Mouse (Mus musculus) neural tube, embryonic 12.5 days (tissue): ENCODE data around the gene Ccdc51. TPM values are rescaled to one million over a fixed set of nuclear protein-coding genes. Genes with fewer than 3 reads are reported as not detected.

Experiments
- ATAC-seq: fragments of 200-750 bp; cut with Nextera tagmentation; 2 replicates; pipeline ENCODE4 v1.8.0; 2017; ENCODE audit warnings: low read depth, mild to moderate bottlenecking, moderate TSS enrichment, moderate library complexity; ENCODE audit not compliant: low FRiP score
- H3K27ac ChIP-seq: fragments of 300-500 bp; sonication (generic); 2 replicates; pipeline ENCODE4 v1.5.1; 2016
- H3K27me3 ChIP-seq: fragments of 300-500 bp; sonication (generic); replicated peaks from 2 replicates; pipeline ENCODE4 v1.6.1; 2016; ENCODE audit warnings: mild to moderate bottlenecking
- H3K36me3 ChIP-seq: fragments of 300-500 bp; sonication (generic); 2 replicates; pipeline ENCODE4 v1.6.1; 2016; ENCODE audit warnings: mild to moderate bottlenecking
- H3K4me1 ChIP-seq: fragments of 300-500 bp; sonication (generic); 2 replicates; pipeline ENCODE4 v1.6.1; 2016
- H3K4me2 ChIP-seq: fragments of 300-500 bp; sonication (generic); replicated peaks from 2 replicates; pipeline ENCODE4 v1.6.1; 2016; ENCODE audit warnings: mild to moderate bottlenecking
- H3K4me3 ChIP-seq: fragments of 300-500 bp; sonication (generic); 2 replicates; pipeline ENCODE4 v1.5.1; 2016
- H3K9ac ChIP-seq: fragments of 300-500 bp; sonication (generic); 2 replicates; pipeline ENCODE4 v1.6.1; 2016; ENCODE audit warnings: mild to moderate bottlenecking
- H3K9me3 ChIP-seq: fragments of 300-500 bp; sonication (generic); 2 replicates; pipeline ENCODE4 v1.6.1; 2016; ENCODE audit warnings: mild to moderate bottlenecking
- WGBS: fragments of 180-500 bp; shearing (Covaris S2); methylation state at CpG from one replicate; pipeline ENCODE4 v1.1.7; 2016; 5-methylcytosine and 5-hydroxymethylcytosine counted together
- polyA plus RNA-seq: library from polyadenylated mRNA; unstranded; fragments of >200 nt; fragmentation: Nextera tagmentation; extraction: Ambion mirVana; gene quantifications from 2 replicates; pipeline ENCODE4 v1.2.1, GENCODE M21; 2016

Gene Ccdc51
- polyA plus RNA-seq, 1 experiment from 2014 or later, result 14.5 TPM

DNA sequence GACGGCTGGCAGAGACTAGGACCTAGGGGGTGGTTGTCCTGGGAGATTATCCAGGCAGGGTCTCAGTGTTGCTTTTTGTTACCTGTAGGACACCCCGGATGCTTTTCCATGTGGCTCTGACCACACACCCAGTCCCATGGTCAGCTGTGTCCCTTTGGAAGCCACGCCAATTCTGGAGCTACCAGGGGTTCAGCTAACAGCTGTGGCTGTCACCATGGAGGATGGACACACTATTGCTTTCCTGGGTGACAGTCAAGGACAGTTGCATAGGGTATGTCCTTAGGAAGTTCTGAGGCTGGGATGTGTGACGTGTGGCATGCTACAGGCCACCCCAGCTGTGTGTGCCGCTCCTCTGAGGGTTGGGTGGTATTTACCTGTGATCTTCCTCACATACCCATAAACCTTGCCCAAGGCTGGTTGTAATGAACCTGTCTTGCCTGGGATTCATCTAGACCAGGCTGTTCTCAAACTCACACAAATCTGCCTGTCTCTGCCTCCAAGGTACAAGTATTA lies 19.7 kb downstream of the Ccdc51 start:
- whole genome bisulfite sequencing, result 92% methylated on average over 5 of the region's 5 CpGs
- H3K36me3 ChIP-seq, result peaks cover 78% of the 10 kb centered on the region

DNA sequence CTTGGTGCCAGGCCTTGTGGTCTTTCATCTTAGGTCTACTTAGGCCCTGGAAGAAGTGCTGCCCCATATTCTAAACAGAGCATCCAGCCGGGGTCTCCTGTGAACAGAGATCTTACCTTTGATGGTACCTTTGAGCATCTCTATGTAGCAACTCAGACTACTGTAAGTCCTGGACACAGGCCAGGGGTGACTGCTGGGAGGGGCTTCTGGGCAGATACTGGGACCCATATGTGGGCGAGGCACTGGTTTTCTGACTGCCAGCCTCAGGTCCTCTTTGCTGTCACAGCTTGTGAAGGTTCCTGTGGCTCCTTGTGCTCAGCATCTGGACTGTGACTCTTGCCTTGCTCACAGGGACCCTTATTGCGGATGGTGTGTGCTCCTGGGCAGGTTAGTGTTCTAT lies 20.2 kb downstream of the Ccdc51 start:
- no peaks in the 10 kb centered on the region for H3K9me3 ChIP-seq
- peaks cover 83% of the 10 kb centered on the region for H3K36me3 ChIP-seq
- H3K4me2 ChIP-seq, result no peak overlapping the region
- no peak overlapping the region for H3K9ac ChIP-seq
- H3K27me3 ChIP-seq, result no peaks in the 10 kb centered on the region
- H3K4me3 ChIP-seq, result no peak overlapping the region
- H3K4me1 ChIP-seq, result peaks cover 41% of the 10 kb centered on the region
- no peak for ATAC-seq
- WGBS, result 91% methylated on average over 3 of the region's 3 CpGs
- H3K27ac ChIP-seq, result no peak overlapping the region

More for the DNA sequence above, 19.7 kb downstream of the Ccdc51 start:
- no peaks in the 10 kb centered on the region for H3K27me3 ChIP-seq
- no peak overlapping the region for H3K4me2 ChIP-seq
- H3K4me3 ChIP-seq, result no peak overlapping the region
- H3K27ac ChIP-seq, result no peak overlapping the region
- H3K4me1 ChIP-seq, result peaks cover 45% of the 10 kb centered on the region
- H3K9me3 ChIP-seq, result no peaks in the 10 kb centered on the region
- no peak for ATAC-seq
- H3K9ac ChIP-seq, result no peak overlapping the region

DNA sequence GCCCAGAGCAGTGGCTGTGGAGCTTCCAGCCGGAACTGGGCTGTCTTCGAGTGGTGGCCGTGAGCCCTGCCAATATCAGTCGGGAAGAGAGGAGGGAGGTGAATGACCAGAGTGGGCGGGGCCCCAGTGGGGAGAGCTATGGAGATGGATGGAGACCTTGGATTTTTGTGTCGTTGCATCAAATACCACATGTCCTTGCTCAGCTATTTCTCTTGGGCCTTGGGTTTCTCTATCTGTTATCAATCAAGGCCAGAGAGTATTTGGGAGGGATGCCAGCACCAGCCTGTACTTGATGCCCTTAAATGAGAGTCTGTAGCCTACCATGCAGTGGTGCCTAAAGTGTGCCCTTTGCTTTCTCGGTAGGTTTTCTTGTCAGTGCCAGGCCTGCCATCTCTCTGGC lies 21.0 kb downstream of the Ccdc51 start:
- 77% methylated on average over 7 of the region's 7 CpGs for WGBS
- H3K36me3 ChIP-seq, result peaks cover 90% of the 10 kb centered on the region
- no peak overlapping the region for H3K4me2 ChIP-seq
- no peak overlapping the region for H3K9ac ChIP-seq
- no peaks in the 10 kb centered on the region for H3K27me3 ChIP-seq
- no peaks in the 10 kb centered on the region for H3K9me3 ChIP-seq
- no peak overlapping the region for H3K4me3 ChIP-seq
- H3K4me1 ChIP-seq, result peaks cover 34% of the 10 kb centered on the region
- ATAC-seq, result no peak
- H3K27ac ChIP-seq, result no peak overlapping the region

- WGBS, result 86% methylated on average over 9 of the region's 9 CpGs
- peaks cover 25% of the 10 kb centered on the region for H3K4me1 ChIP-seq
- H3K4me3 ChIP-seq, result no peak overlapping the region
- no peaks in the 10 kb centered on the region for H3K27me3 ChIP-seq
- H3K4me2 ChIP-seq, result no peak overlapping the region
- H3K9me3 ChIP-seq, result no peaks in the 10 kb centered on the region
- peaks cover 99% of the 10 kb centered on the region for H3K36me3 ChIP-seq
- ATAC-seq, result no peak
- H3K9ac ChIP-seq, result no peak overlapping the region
- H3K27ac ChIP-seq, result no peak overlapping the region
These were observed 21.8 kb downstream of the Ccdc51 start for GRCm38 (mm10) chr9:109104083-109104482.

GRCm38 (mm10) chr9:109105011-109105410 lies 22.7 kb downstream of the Ccdc51 start:
- no peak overlapping the region for H3K4me2 ChIP-seq
- 83% methylated on average over 12 of the region's 12 CpGs for WGBS
- ATAC-seq, result no peak

GRCm38 (mm10) chr9:109105648-109106047 lies 23.4 kb downstream of the Ccdc51 start:
- 95% methylated on average over 12 of the region's 12 CpGs for WGBS
- no peak overlapping the region for H3K27ac ChIP-seq
- no peaks in the 10 kb centered on the region for H3K27me3 ChIP-seq
- no peak for ATAC-seq
- no peaks in the 10 kb centered on the region for H3K9me3 ChIP-seq
- H3K9ac ChIP-seq, result no peak overlapping the region
- peaks cover 99% of the 10 kb centered on the region for H3K36me3 ChIP-seq
- H3K4me3 ChIP-seq, result no peak overlapping the region
- no peak overlapping the region for H3K4me2 ChIP-seq
- peaks cover 16% of the 10 kb centered on the region for H3K4me1 ChIP-seq

More at GRCm38 (mm10) chr9:109105011-109105410, 22.7 kb downstream of the Ccdc51 start:
- H3K4me1 ChIP-seq, result peaks cover 19% of the 10 kb centered on the region
- H3K27me3 ChIP-seq, result no peaks in the 10 kb centered on the region
- no peaks in the 10 kb centered on the region for H3K9me3 ChIP-seq
- peaks cover 99% of the 10 kb centered on the region for H3K36me3 ChIP-seq
- H3K27ac ChIP-seq, result no peak overlapping the region
- no peak overlapping the region for H3K4me3 ChIP-seq
- H3K9ac ChIP-seq, result no peak overlapping the region

- H3K4me1 ChIP-seq, result peaks cover 16% of the 10 kb centered on the region
- no peaks in the 10 kb centered on the region for H3K27me3 ChIP-seq
- H3K9ac ChIP-seq, result no peak overlapping the region
- H3K36me3 ChIP-seq, result peaks cover 99% of the 10 kb centered on the region
- H3K4me2 ChIP-seq, result no peak overlapping the region
- ATAC-seq, result no peak
- no peak overlapping the region for H3K27ac ChIP-seq
- WGBS, result 34% methylated on average over 4 of the region's 6 CpGs
- no peaks in the 10 kb centered on the region for H3K9me3 ChIP-seq
- H3K4me3 ChIP-seq, result no peak overlapping the region
These were observed 25.0 kb downstream of the Ccdc51 start for GRCm38 (mm10) chr9:109107341-109107740.

DNA sequence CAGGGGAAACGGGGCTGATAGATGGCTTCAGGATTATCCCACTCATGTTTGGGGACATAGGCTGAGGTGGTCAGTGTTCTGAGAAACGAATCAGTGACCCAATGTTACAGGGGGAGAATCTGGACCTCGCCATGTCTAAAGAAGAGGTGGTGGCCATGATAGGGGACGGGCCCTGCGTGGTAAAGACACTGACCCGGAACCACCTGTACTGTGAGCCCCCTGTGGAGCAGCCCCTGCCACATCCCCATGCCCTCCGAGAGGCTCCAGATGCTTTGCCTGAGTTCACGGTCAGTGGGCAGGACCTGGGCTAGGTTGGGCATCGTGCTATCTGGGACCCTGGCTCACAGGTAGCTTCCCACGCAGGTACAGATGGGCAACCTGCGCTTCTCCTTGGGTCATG lies 27.9 kb downstream of the Ccdc51 start:
- Histone ChIP-seq H3K9me3 (no peaks in the 10 kb centered on the region), H3K27ac (no peak overlapping the region), H3K27me3 (no peaks in the 10 kb centered on the region), H3K4me2 (no peak overlapping the region), H3K9ac (no peak overlapping the region), H3K36me3 (peaks cover 100% of the 10 kb centered on the region), H3K4me1 (peaks cover 6% of the 10 kb centered on the region), H3K4me3 (no peak overlapping the region)
- ATAC-seq, result no peak
- 95% methylated on average over 11 of the region's 11 CpGs for WGBS

DNA sequence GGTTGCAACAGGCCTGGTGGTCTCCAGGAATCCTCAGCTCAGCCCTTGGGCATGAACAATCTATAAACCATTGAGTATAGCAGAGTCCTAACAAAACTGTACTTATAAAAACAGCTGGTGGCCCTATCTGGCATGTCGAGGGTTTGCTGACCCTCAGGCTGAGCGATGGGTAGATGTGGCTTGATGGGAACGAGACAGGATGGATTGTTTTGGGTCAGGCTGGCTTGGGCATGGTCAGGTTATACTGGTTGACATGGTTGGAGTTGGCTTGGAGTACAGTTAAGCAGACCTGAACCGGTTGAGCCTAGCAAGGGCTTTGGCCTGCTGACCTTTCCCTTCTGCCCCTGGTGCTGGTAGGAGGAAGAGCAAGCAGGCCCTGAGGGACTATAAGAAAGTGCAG lies 28.8 kb downstream of the Ccdc51 start:
- Histone ChIP-seq H3K9ac (no peak overlapping the region), H3K4me1 (peaks cover 4% of the 10 kb centered on the region), H3K27me3 (no peaks in the 10 kb centered on the region), H3K4me3 (no peak overlapping the region), H3K4me2 (no peak overlapping the region), H3K36me3 (peaks cover 100% of the 10 kb centered on the region), H3K9me3 (no peaks in the 10 kb centered on the region), H3K27ac (no peak overlapping the region)
- ATAC-seq, result no peak
- 85% methylated on average over 4 of the region's 4 CpGs for WGBS

DNA sequence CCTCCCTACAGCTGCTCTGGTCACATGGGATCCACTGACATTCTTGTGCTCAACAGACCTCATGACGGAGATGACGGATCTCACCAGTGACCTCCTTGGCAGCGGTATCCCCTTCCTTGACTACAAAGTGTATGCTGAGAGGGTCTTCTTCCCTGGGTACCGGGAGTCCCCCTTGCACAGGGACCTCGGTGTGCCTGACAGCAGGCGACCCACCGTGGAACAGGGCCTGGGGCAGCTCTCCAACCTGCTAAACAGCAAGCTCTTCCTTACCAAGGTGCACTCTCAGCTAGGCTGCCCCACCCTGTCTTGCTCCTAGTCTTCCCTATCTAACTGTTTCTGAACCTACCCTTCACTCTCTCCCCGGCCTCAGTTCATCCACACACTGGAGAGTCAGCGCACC lies 29.3 kb downstream of the Ccdc51 start:
- no peak overlapping the region for H3K9ac ChIP-seq
- H3K9me3 ChIP-seq, result no peaks in the 10 kb centered on the region
- peaks cover 4% of the 10 kb centered on the region for H3K4me1 ChIP-seq
- no peak for ATAC-seq
- H3K27ac ChIP-seq, result no peak overlapping the region
- no peaks in the 10 kb centered on the region for H3K27me3 ChIP-seq
- 92% methylated on average over 9 of the region's 9 CpGs for WGBS
- peaks cover 100% of the 10 kb centered on the region for H3K36me3 ChIP-seq
- H3K4me3 ChIP-seq, result no peak overlapping the region
- H3K4me2 ChIP-seq, result no peak overlapping the region

GRCm38 (mm10) chr9:109113331-109113730 lies 31.0 kb downstream of the Ccdc51 start:
- ATAC-seq, result no peak
- Histone ChIP-seq H3K27me3 (no peaks in the 10 kb centered on the region), H3K4me3 (no peak overlapping the region), H3K36me3 (peaks cover 100% of the 10 kb centered on the region), H3K9me3 (no peaks in the 10 kb centered on the region), H3K27ac (no peak overlapping the region), H3K9ac (no peak overlapping the region), H3K4me1 (no peaks in the 10 kb centered on the region), H3K4me2 (no peak overlapping the region)
- WGBS, result 89% methylated on average over 8 of the region's 8 CpGs

DNA sequence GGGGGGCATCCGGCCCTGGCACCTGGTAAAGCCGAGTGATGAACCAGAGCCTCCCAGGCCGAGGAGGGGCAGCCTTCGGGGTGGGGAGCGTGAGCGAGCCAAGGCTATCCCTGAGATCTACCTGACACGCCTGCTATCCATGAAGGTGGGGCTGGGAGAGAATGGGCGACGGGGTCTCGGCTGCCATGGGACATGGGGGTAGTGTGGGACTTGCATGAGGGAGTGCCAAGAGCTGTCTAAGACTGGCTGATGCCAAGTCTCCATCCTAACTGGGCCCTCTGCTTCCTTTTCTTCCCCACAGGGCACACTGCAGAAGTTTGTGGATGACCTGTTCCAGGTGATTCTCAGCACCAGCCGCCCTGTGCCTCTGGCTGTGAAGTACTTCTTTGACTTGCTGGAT lies 32.0 kb downstream of the Ccdc51 start:
- ATAC-seq, result no peak
- no peak overlapping the region for H3K4me3 ChIP-seq
- H3K27me3 ChIP-seq, result no peaks in the 10 kb centered on the region
- no peak overlapping the region for H3K9ac ChIP-seq
- no peaks in the 10 kb centered on the region for H3K9me3 ChIP-seq
- WGBS, result 95% methylated on average over 11 of the region's 11 CpGs
- H3K27ac ChIP-seq, result no peak overlapping the region
- H3K4me1 ChIP-seq, result no peaks in the 10 kb centered on the region
- H3K36me3 ChIP-seq, result peaks cover 100% of the 10 kb centered on the region
- no peak overlapping the region for H3K4me2 ChIP-seq

- H3K27me3 ChIP-seq, result no peaks in the 10 kb centered on the region
- H3K4me1 ChIP-seq, result no peaks in the 10 kb centered on the region
- H3K9ac ChIP-seq, result no peak overlapping the region
- no peaks in the 10 kb centered on the region for H3K9me3 ChIP-seq
- H3K4me2 ChIP-seq, result no peak overlapping the region
- H3K36me3 ChIP-seq, result peaks cover 100% of the 10 kb centered on the region
- H3K27ac ChIP-seq, result no peak overlapping the region
- no peak overlapping the region for H3K4me3 ChIP-seq
- WGBS, result 90% methylated on average over 7 of the region's 7 CpGs
- ATAC-seq, result no peak
These were observed 32.6 kb downstream of the Ccdc51 start for GRCm38 (mm10) chr9:109114871-109115270.
